Mouse (Mus musculus): ENCODE results near the gene Ctbp1.
A peak's percentile ranks its signal among the peaks of the same experiment; 100 is the strongest.

Ctbp1 gene

DNA sequence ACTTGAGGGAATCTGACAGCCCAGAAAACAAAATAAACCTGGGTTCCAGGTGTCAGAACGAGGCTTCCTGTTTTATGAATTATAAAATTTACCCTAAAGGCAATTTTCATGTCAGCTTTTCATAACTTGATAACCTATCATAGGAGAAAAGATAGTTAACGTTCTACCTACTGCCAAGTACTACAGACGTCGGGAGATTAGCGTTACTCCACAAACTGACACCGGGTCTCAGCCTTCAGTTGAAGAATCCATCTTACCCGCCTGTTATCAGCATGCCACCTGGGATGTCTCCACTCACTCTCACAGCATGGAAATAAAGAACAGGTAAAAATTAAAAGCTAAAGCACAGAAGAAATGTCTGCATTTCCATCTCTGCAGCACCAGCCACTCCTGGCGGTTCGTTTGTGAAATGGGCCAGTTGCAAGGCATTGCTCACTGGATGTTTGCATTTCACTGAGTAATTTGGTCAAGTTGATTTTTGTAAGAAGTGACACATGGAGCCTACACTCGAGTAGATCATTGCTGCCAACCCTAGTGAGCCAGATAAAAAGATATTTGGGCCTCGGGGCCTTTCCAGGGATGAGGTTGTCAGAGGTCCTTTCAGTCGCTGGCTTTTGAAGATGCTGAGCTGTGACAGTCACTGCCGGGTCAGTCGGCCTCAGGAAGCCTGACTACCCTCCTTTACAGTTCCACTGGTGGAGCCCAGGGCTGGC is 66.1 kb downstream of the Ctbp1 start:
- ATAC-seq (ENCODE audit: low TSS enrichment): no peak

GRCm38 (mm10) chr5:33207136-33207535 is 67.7 kb downstream of the Ctbp1 start:
- ATAC-seq (ENCODE audit: low TSS enrichment): no peak

GRCm38 (mm10) chr5:33206328-33206727 is 68.5 kb downstream of the Ctbp1 start:
- no peak for ATAC-seq (ENCODE audit: low TSS enrichment)

DNA sequence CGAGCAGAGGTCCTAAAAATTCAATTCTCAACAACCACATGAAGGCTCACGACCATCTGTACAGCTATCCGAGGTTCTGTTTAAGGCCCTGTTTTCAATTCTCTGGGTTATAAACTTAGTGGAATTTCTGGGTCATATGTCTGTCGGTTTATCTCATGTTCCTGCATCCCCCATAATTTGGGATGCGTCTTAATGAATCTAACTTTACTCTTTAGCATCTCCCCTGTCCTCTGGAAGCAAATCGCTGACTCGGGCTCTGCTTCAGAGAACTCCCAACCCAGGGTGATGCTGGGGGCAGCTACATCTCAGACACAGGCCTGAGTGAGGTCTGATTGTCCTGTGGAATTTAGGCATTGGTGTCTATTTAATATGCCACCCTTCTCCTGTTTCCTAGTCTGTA is 70.5 kb downstream of the Ctbp1 start:
- ATAC-seq (ENCODE audit: low TSS enrichment): no peak

DNA sequence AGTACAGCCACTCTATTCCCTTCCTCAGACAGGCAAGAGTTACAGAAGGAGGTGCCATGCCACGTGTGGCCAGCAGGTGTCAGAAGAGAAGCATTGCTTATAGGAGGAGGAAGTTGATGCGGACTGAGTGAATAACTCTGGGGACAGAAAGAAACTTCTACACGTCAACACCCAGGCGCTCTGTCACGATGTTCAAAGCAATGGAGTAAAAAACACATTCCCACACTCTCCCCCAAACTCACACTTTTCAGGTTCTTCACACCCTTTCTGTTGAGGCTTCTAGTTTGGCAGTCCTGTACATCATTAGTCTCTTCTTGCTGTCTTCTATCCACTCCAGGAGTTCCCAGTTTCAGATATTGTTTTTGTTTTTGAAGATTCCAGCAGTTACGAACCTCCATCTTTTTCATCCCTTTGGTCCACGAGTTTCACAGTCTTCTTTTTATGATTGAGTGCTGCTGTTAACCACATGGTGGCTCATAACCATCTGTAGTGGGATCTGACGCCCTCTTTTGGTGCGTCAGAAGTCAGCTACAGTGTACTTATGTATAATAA is 71.0 kb downstream of the Ctbp1 start:
- peak; percentile 91 for ATAC-seq (ENCODE audit: low TSS enrichment)

- ATAC-seq (ENCODE audit: low TSS enrichment): no peak; the same call in 1 of the 2 replicates
These were observed 71.6 kb downstream of the Ctbp1 start for GRCm38 (mm10) chr5:33203171-33203565.

GRCm38 (mm10) chr5:33202516-33203170 is 72.2 kb downstream of the Ctbp1 start:
- no peak for ATAC-seq (ENCODE audit: low TSS enrichment)

GRCm38 (mm10) chr5:33201697-33202096 is 73.1 kb downstream of the Ctbp1 start:
- ATAC-seq (ENCODE audit: low TSS enrichment): no peak

DNA sequence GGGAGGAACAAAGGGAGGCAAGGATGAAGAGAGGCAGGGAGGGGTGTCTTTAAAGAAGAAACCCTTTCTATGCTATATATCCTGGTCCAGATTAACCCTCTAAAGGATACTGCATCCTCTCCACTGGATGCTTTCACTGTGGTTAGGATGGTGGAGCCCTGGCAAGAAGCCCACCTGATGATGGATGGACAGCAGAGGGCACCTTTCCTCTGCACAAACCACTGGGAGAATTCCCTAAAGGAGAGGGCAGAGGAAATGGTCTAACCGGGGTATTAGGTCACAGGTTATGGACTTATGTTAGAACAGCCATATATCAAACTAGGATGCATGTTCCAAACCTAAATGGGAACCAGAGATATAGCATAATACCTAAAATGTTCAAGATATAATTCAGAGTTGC is 74.7 kb downstream of the Ctbp1 start:
- no peak for ATAC-seq (ENCODE audit: low TSS enrichment)
